Mouse (Mus musculus) T-helper 17 cell (primary cell): ENCODE data around the gene Eaf1.
"Not testable (repeated sequence)": the region's sequence is repeated elsewhere in the genome, so short reads cannot be mapped to it uniquely, and the experiment has no call there.

ENCODE experiments used
- in situ Hi-C, 2 experiments: fragments of 300-600 bp; cut with MboI, MseI; formaldehyde crosslinking; loops; 1 replicate in 1 of 2; 2 replicates in 1 of 2; pipeline ENCODE4 v1.15.1; 2025; ENCODE audit warnings: high pct_unique_total_duplicates in 2 of 2

Gene Eaf1

GRCm38 (mm10) chr14:31494349-31494974, at the start of gene Eaf1:
Gene Eaf1, plus strand, starts transcription at chr14:31494399.
- in situ Hi-C loops, result no loop called here

- in situ Hi-C loops, result no loop called here
These were observed 45.2 kb upstream of the Eaf1 start for GRCm38 (mm10) chr14:31448994-31449393.

- in situ Hi-C loops, result not testable (repeated sequence)
These were observed 40.3 kb upstream of the Eaf1 start for GRCm38 (mm10) chr14:31453946-31454345.

GRCm38 (mm10) chr14:31454849-31455566, 39.2 kb upstream of the Eaf1 start:
- in situ Hi-C loops, result loop anchor here in 1 of 2 experiments (5.0 kb wide), 1 partner anchor 158 kb away; no protein-coding TSS in a partner anchor

GRCm38 (mm10) chr14:31456064-31456721, 38.0 kb upstream of the Eaf1 start:
- in situ Hi-C loops, result loop anchor here in 1 of 2 experiments (5.0 kb wide), 1 partner anchor 159 kb away; no protein-coding TSS in a partner anchor

- in situ Hi-C loops, result loop anchor here in 1 of 2 experiments (5.0 kb wide), 1 partner anchor 161 kb away; no protein-coding TSS in a partner anchor
These were observed 36.2 kb upstream of the Eaf1 start for GRCm38 (mm10) chr14:31458006-31458405.

GRCm38 (mm10) chr14:31462226-31462625, 32.0 kb upstream of the Eaf1 start:
- in situ Hi-C loops, result loop anchor here in 1 of 2 experiments (5.0 kb wide), 1 partner anchor 75 kb away; no protein-coding TSS in a partner anchor

- in situ Hi-C loops, result loop anchor here in 1 of 2 experiments (5.0 kb wide), 1 partner anchor 76 kb away; no protein-coding TSS in a partner anchor
These were observed 31.3 kb upstream of the Eaf1 start for GRCm38 (mm10) chr14:31462886-31463285.

GRCm38 (mm10) chr14:31464176-31464575, 30.0 kb upstream of the Eaf1 start:
- in situ Hi-C loops, result loop anchor here in 1 of 2 experiments (5.0 kb wide), 1 partner anchor 77 kb away; no protein-coding TSS in a partner anchor

GRCm38 (mm10) chr14:31469711-31470110, 24.5 kb upstream of the Eaf1 start:
- in situ Hi-C loops, result loop anchor here (5.0 kb wide), 1 partner anchor 197 kb away; no protein-coding TSS in a partner anchor

GRCm38 (mm10) chr14:31472451-31473061, 21.6 kb upstream of the Eaf1 start:
- in situ Hi-C loops, result loop anchor here (5.0 kb wide), 1 partner anchor 200 kb away; no protein-coding TSS in a partner anchor

GRCm38 (mm10) chr14:31473297-31473696, 20.9 kb upstream of the Eaf1 start:
- in situ Hi-C loops, result loop anchor here (5.0 kb wide), 1 partner anchor 201 kb away; no protein-coding TSS in a partner anchor

- in situ Hi-C loops, result no loop called here
These were observed 11.8 kb upstream of the Eaf1 start for GRCm38 (mm10) chr14:31482417-31482816.

- in situ Hi-C loops, result no loop called here
These were observed 7.7 kb upstream of the Eaf1 start for GRCm38 (mm10) chr14:31486465-31486864.

GRCm38 (mm10) chr14:31488055-31488454, 6.1 kb upstream of the Eaf1 start:
- in situ Hi-C loops, result no loop called here

- in situ Hi-C loops, result no loop called here
These were observed 298 bp upstream of the Eaf1 start for GRCm38 (mm10) chr14:31493901-31494300.

- in situ Hi-C loops, result no loop called here
These were observed 816 bp downstream of the Eaf1 start, which contains the start of gene Mettl6 for GRCm38 (mm10) chr14:31494975-31495455. Gene Mettl6, minus strand, starts transcription at chr14:31495040.

GRCm38 (mm10) chr14:31495538-31495937, 1.3 kb downstream of the Eaf1 start:
- in situ Hi-C loops, result no loop called here

- in situ Hi-C loops, result no loop called here
These were observed 2.0 kb downstream of the Eaf1 start for GRCm38 (mm10) chr14:31496241-31496646.

- in situ Hi-C loops, result no loop called here
These were observed 5.3 kb downstream of the Eaf1 start for GRCm38 (mm10) chr14:31499526-31499925.

- in situ Hi-C loops, result no loop called here
These were observed 9.2 kb downstream of the Eaf1 start for GRCm38 (mm10) chr14:31503406-31503805.
